29 mouse cellular contexts compared by ENCODE assay signal in genomic region chr1:120012638-120013037, GRCm38 (mm10). TPM values are rescaled to one million over a fixed set of nuclear protein-coding genes. Genes with fewer than 3 reads are reported as not detected.
"Had no signal": no experiment of that assay in that cellular context is flagged by ENCODE, and none has a peak within 500 bp of the region (broad histone marks: within the 10 kb centered on the region; RNA-seq: fewer than 3 reads in every experiment).

No protein-coding gene starts in this region.

- H3K4me2 ChIP-seq: limb, embryonic 12.5 days; limb, embryonic 13.5 days; limb, embryonic 15.5 days; liver, embryonic 11.5 days; liver, embryonic 12.5 days; liver, embryonic 13.5 days; liver, embryonic 15.5 days; lung, embryonic 14.5 days; lung, embryonic 15.5 days; midbrain, embryonic 12.5 days; midbrain, embryonic 13.5 days; midbrain, embryonic 15.5 days; neural tube, embryonic 12.5 days had no signal

- H3K9me3 ChIP-seq: limb, embryonic 10.5 days; limb, embryonic 12.5 days; limb, embryonic 13.5 days; limb, embryonic 15.5 days; liver, embryonic 12.5 days; liver, embryonic 13.5 days; liver, embryonic 15.5 days; lung, embryonic 15.5 days; megakaryocyte, embryonic 14.5 days; midbrain, embryonic 12.5 days; midbrain, embryonic 13.5 days; midbrain, embryonic 15.5 days; neural tube, embryonic 12.5 days had no signal

- ATAC-seq: liver, embryonic 12.5 days; liver, postnatal 0 days; midbrain, embryonic 15.5 days; midbrain, embryonic 16.5 days had no signal

- H3K36me3 ChIP-seq: limb, embryonic 10.5 days; limb, embryonic 12.5 days; limb, embryonic 13.5 days; limb, embryonic 15.5 days; liver, embryonic 12.5 days; liver, embryonic 13.5 days; liver, embryonic 15.5 days; lung, embryonic 15.5 days; midbrain, embryonic 12.5 days; midbrain, embryonic 13.5 days; midbrain, embryonic 15.5 days; neural tube, embryonic 12.5 days had no signal

- H3K9ac ChIP-seq: limb, embryonic 12.5 days; limb, embryonic 13.5 days; limb, embryonic 15.5 days; liver, embryonic 12.5 days; liver, embryonic 13.5 days; liver, embryonic 14.5 days; liver, embryonic 15.5 days; liver, postnatal 0 days; lung, embryonic 14.5 days; lung, embryonic 15.5 days; midbrain, embryonic 12.5 days; midbrain, embryonic 13.5 days; midbrain, embryonic 15.5 days; neural tube, embryonic 12.5 days had no signal

- H3K4me3 ChIP-seq: left cerebral cortex, adult 2 months; limb, embryonic 10.5 days; limb, embryonic 12.5 days; limb, embryonic 13.5 days; limb, embryonic 15.5 days; liver, embryonic 12.5 days; liver, embryonic 13.5 days; liver, embryonic 15.5 days; lung, embryonic 15.5 days; megakaryocyte, embryonic 14.5 days; midbrain, embryonic 12.5 days; midbrain, embryonic 13.5 days; midbrain, embryonic 15.5 days; myocyte; neural tube, embryonic 12.5 days had no signal

- H3K27ac ChIP-seq: left cerebral cortex, adult 2 months; limb, embryonic 10.5 days; limb, embryonic 12.5 days; limb, embryonic 13.5 days; limb, embryonic 15.5 days; liver, embryonic 12.5 days; liver, embryonic 13.5 days; liver, embryonic 14.5 days; liver, embryonic 15.5 days; lung, embryonic 15.5 days; macrophage; midbrain, embryonic 12.5 days; midbrain, embryonic 13.5 days; midbrain, embryonic 15.5 days; neural tube, embryonic 12.5 days had no signal

- H3K4me1 ChIP-seq: liver, embryonic 12.5 days; liver, embryonic 15.5 days had no signal

RNA-seq across cellular contexts. Expression of gene Sctr, which starts 5.9 kb away (rescaled TPM):
- total RNA-seq: liver, adult 2 months; megakaryocyte progenitor cell, adult 5-6 weeks; megakaryocyte, adult 5-6 weeks; megakaryocyte-erythroid progenitor cell, adult 5-6 weeks; monocyte, adult 5-6 weeks had no signal
- polyA plus RNA-seq: limb, embryonic 11.5 days; limb, embryonic 12.5 days; liver, adult 2 months; liver, embryonic 11.5 days; liver, embryonic 12.5 days; liver, embryonic 13.5 days; liver, embryonic 15.5 days; liver, embryonic 16.5 days; macrophage had no signal

RNA-seq across cellular contexts. Expression of gene Cfap221, which starts 15.6 kb away (rescaled TPM):
- total RNA-seq: liver, adult 2 months; megakaryocyte progenitor cell, adult 5-6 weeks; megakaryocyte, adult 5-6 weeks; megakaryocyte-erythroid progenitor cell, adult 5-6 weeks; monocyte, adult 5-6 weeks had no signal
- polyA plus RNA-seq: limb, embryonic 10.5 days; limb, embryonic 11.5 days; limb, embryonic 15.5 days; liver, adult 2 months; liver, embryonic 12.5 days; liver, embryonic 13.5 days; liver, embryonic 14.5 days; liver, embryonic 16.5 days; liver, postnatal 0 days; lung, embryonic 14.5 days; macrophage; myocyte; neural tube, embryonic 11.5 days; neural tube, embryonic 12.5 days had no signal
